Mouse (Mus musculus): ENCODE measurements around the gene F11r.

GRCm38 (mm10) chr1:171502388-171503249 is 65.3 kb downstream of the F11r start:
- TF ChIP-seq TCF12 (IDR thresholded peaks at IDR 0.05; ENCODE audit: low read depth, low read length) (no peak), CTCF (IDR thresholded peaks at IDR 0.05 in 2 of 3, conservative IDR thresholded peaks at IDR 0.05 in 1 of 3; ENCODE audit: control insufficient read depth in 1 of 3, insufficient read depth in 1 of 3, low read depth in 2 of 3, low read length in 3 of 3, poor library complexity in 1 of 3, severe bottlenecking in 1 of 3) (peak; percentile 51 to 68 (median 67)), MEF2A (IDR thresholded peaks at IDR 0.05; ENCODE audit: extremely low read depth, insufficient replicate concordance, low read depth, low read length, poor library complexity, severe bottlenecking) (no peak), SMC3 (IDR thresholded peaks at IDR 0.05; ENCODE audit: low read depth, low read length) (no peak), EP300 (IDR thresholded peaks at IDR 0.05; ENCODE audit: low read depth in 1 of 2, low read length in 2 of 2) (no peak), POLR2A (IDR thresholded peaks at IDR 0.05; ENCODE audit: control insufficient read depth in 1 of 2, insufficient read depth in 1 of 2, low read depth in 1 of 2, low read length in 2 of 2, poor library complexity in 1 of 2) (peak; percentile 80 to 82)

Data from MEL (cell line).